Mouse (Mus musculus) small intestine, adult 10 weeks (tissue): ENCODE data around the gene Slc7a6os. TPM values are rescaled to one million over a fixed set of nuclear protein-coding genes. Genes with fewer than 3 reads are reported as not detected.

Experiments
- polyA plus RNA-seq: library from polyadenylated mRNA; stranded (reverse); fragments of 350-450 nt; fragmentation: Illumina TruSeq; extraction: RNeasy Lipid Tissue Mini Kit (QIAGEN cat#74804); gene quantifications from one replicate; pipeline ENCODE4 v1.2.3, GENCODE M21; 2014; ENCODE audit warnings: low replicate concordance

The Slc7a6os gene
- 41.1 TPM for polyA plus RNA-seq

GRCm38 (mm10) chr8:106210821-106211345 is at the start of gene Slc7a6os, which contains the start of gene Prmt7:
Gene Slc7a6os, minus strand, starts transcription at chr8:106210935.
Gene Prmt7, plus strand, starts transcription at chr8:106210936.

DNA sequence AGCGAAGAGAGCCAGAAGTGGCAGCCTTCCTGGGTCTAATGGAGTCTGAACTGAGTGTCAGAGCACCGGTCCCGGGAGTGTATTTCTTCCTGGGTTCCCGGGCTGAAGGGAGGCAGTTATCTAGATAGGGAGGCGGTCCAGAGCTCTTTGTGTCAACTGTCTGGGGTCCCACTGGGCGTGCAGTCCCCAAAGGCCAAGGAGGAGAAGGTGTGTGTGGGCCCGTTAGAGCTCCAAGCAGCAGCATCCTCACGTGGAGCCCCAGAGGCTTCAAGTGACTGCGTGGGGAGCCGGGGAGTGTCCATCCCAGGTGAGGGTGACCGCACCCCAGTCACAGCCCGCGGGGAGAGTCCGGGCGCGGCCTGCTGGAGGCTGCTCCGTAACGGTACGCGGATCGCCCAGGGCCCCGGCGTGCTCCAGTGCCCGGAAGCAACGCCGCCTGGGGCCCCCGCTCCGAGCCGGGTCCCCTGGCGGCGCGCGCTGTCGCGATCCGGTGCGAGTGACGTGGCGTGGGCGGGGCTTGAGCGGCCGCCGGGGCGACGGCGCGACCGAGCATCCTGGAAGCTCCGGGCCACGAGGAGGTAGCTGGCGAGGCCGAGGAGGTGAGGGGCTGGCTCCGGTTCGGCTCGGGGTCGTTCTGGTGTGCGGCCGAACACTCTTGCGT is 42.2 kb downstream of the Slc7a6os start, which contains the start of gene Slc7a6:
Gene Slc7a6, plus strand, starts transcription at position 502 of the 661 bp plus-strand sequence.

Other genes with a start within 250 kb of the Slc7a6os start
- 0.26 TPM for gene Slc12a4, start 244.8 kb downstream of the Slc7a6os start, polyA plus RNA-seq
- not detected for gene Dpep3, start 231.5 kb downstream of the Slc7a6os start, polyA plus RNA-seq
- gene Dus2, start 219.6 kb downstream of the Slc7a6os start, polyA plus RNA-seq, result 1.3 TPM
- gene Dpep2nb, start 205.0 kb downstream of the Slc7a6os start, polyA plus RNA-seq, result not detected
- 1.4 TPM for gene Ddx28, start 199.1 kb downstream of the Slc7a6os start, polyA plus RNA-seq
- gene Nfatc3, start 152.1 kb downstream of the Slc7a6os start, polyA plus RNA-seq, result 75.6 TPM
- gene Esrp2, start 74.0 kb downstream of the Slc7a6os start, polyA plus RNA-seq, result 5.4 TPM
- gene Pla2g15, start 60.5 kb downstream of the Slc7a6os start, polyA plus RNA-seq, result 0.82 TPM
- gene Slc7a6, start 42.1 kb downstream of the Slc7a6os start, polyA plus RNA-seq, result 3.3 TPM
- 2.0 TPM for gene Prmt7, start within 50 bp of the Slc7a6os start, polyA plus RNA-seq
- 10.0 TPM for gene Smpd3, start 127.1 kb upstream of the Slc7a6os start, polyA plus RNA-seq
- 2.7 TPM for gene Zfp90, start 204.4 kb upstream of the Slc7a6os start, polyA plus RNA-seq